In the genomic region with DNA sequence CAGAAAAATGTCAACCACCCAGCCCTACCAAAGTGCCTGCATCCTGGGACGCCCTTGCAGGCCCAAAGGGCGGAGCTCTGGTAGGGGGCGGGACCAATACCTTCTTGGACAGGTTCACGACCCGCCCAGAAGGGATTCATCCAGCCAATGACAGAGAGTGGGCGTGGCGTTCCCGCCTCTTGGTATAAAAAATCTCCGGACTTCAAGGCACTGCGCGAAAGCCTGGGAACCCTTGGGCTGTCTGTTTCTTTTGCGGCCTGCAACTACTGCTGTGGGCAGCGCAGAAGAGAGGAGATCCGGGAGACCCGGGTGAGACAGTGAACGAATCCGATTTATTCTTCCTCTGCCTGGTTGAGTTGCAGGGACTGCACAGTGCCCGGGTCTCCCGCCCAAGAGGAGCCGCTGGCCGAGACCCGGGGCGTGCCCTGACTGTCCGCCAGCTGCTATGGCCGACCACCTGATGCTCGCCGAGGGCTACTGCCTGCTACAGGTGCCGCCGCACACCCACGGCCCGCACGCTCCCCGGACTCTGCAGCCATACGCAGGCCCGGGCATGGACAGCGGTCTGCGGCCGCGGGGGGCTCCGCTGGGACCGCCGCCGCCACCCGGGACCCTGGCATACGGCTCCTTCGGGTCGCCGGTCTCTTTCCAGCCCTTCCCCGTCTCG, we compare ENCODE assay signal across 8 mouse cellular contexts. TPM values are rescaled to one million over a fixed set of nuclear protein-coding genes. Genes with fewer than 3 reads are reported as not detected.
DNase-seq lines count a peak whose midpoint lies in the region; ATAC-seq and TF ChIP-seq lines count a peak whose summit lies in the region.

Cited4 (plus strand) TSS at position 215 of the 667 bp plus-strand sequence.

- H3K36me3 ChIP-seq in embryonic facial prominence, embryonic 13.5 days, result no peaks in the 10 kb centered on the region
- H3K36me3 ChIP-seq in midbrain, embryonic 12.5 days, result no peaks in the 10 kb centered on the region
- no peaks in the 10 kb centered on the region for H3K36me3 ChIP-seq in small intestine, adult 2 months (ENCODE audit: control insufficient read depth, insufficient read depth, low read length)

- H3K4me2 ChIP-seq in embryonic facial prominence, embryonic 13.5 days, result peak within 1 kb of the TSS; percentile 100
- peak within 1 kb of the TSS; percentile 96 for H3K4me2 ChIP-seq in midbrain, embryonic 12.5 days (replicated peaks)

- ATAC-seq in embryonic facial prominence, embryonic 13.5 days (ENCODE audit: insufficient number of reproducible peaks, insufficient read depth, low FRiP score, low TSS enrichment, low read depth), result peak; percentile 84
- ATAC-seq in midbrain, embryonic 12.5 days (ENCODE audit: low FRiP score, low read depth), result peak; percentile 90

- TF ChIP-seq CTCF in small intestine, adult 2 months (IDR thresholded peaks at IDR 0.05; ENCODE audit: extremely low read depth, insufficient read length, insufficient replicate concordance, low read depth, low read length), result no peak

- H3K27me3 ChIP-seq in embryonic facial prominence, embryonic 13.5 days, result peaks cover 57% of the 10 kb centered on the region
- H3K27me3 ChIP-seq in midbrain, embryonic 12.5 days, result peaks cover 58% of the 10 kb centered on the region
- H3K27me3 ChIP-seq in small intestine, adult 2 months (ENCODE audit: control insufficient read depth, insufficient read depth, low read length), result no peaks in the 10 kb centered on the region

- no peaks in the 10 kb centered on the region for H3K9me3 ChIP-seq in embryonic facial prominence, embryonic 13.5 days
- no peaks in the 10 kb centered on the region for H3K9me3 ChIP-seq in midbrain, embryonic 12.5 days

- TF ChIP-seq POLR2A in small intestine, adult 2 months (IDR thresholded peaks at IDR 0.05; ENCODE audit: low read depth, low read length), result peak; percentile 98

- no peak within 1 kb of the TSS for H3K27ac ChIP-seq in embryonic facial prominence, embryonic 13.5 days
- no peak within 1 kb of the TSS for H3K27ac ChIP-seq in midbrain, embryonic 12.5 days (replicated peaks)
- peak within 1 kb of the TSS; percentile 10; the same call in 1 of the 2 replicates for H3K27ac ChIP-seq in small intestine, adult 2 months (ENCODE audit: insufficient read depth, low read depth, low read length)

- H3K4me3 ChIP-seq in embryonic facial prominence, embryonic 13.5 days, result peak within 1 kb of the TSS; percentile 58
- H3K4me3 ChIP-seq in midbrain, embryonic 12.5 days, result peak within 1 kb of the TSS; percentile 54
- peak within 1 kb of the TSS; percentile 78 for H3K4me3 ChIP-seq in small intestine, adult 2 months (ENCODE audit: low read depth, low read length)

- H3K9ac ChIP-seq in embryonic facial prominence, embryonic 13.5 days, result peak within 1 kb of the TSS; percentile 67
- peak within 1 kb of the TSS; percentile 54 for H3K9ac ChIP-seq in midbrain, embryonic 12.5 days (replicated peaks)

- intact Hi-C loops in left cerebral cortex, postnatal 4 days (cut with DNase I), result no loop called here

- under 1% methylated on average over 48 of the region's 50 CpGs for WGBS in embryonic facial prominence, embryonic 13.5 days
- under 1% methylated on average over 50 of the region's 50 CpGs for WGBS in midbrain, embryonic 12.5 days
- WGBS in small intestine, adult 2 months, result under 1% methylated on average over 50 of the region's 50 CpGs

- H3K4me1 ChIP-seq in embryonic facial prominence, embryonic 13.5 days, result peaks cover 15% of the 10 kb centered on the region
- H3K4me1 ChIP-seq in midbrain, embryonic 12.5 days, result peaks cover 16% of the 10 kb centered on the region
- H3K4me1 ChIP-seq in small intestine, adult 2 months (ENCODE audit: control insufficient read depth, insufficient read depth, insufficient read length, low read length), result peaks cover 2% of the 10 kb centered on the region; the same call in 1 of the 2 replicates

- peak; percentile 60 to 84 for DNase-seq in adrenal gland, postnatal 4 days (ENCODE audit: low spot score in 2 of 2)
- peak; percentile 99 for DNase-seq in heart, adult 11 months
- peak; percentile 94 for DNase-seq in kidney, adult 11 months
- peak; percentile 73 for DNase-seq in left cerebral cortex, postnatal 4 days
- DNase-seq in MN1 (ENCODE audit: low spot score), result no peak

RNA-seq across cellular contexts. Expression of gene Cited4, which starts in this region (rescaled TPM):
- total RNA-seq in adrenal gland, postnatal 4 days (2021), result 10 to 100 TPM in 1 of 2 experiments, 1 to 10 TPM in 1; 8.2 to 10.4 TPM
- polyA plus RNA-seq in embryonic facial prominence, embryonic 13.5 days (2015; fragmentation: Nextera tagmentation; extraction: Ambion mirVana), result 1.3 and 2.7 TPM in 2 replicates
- 1 to 10 TPM; 2.9 to 3.5 TPM for total RNA-seq in left cerebral cortex, postnatal 4 days (2021)
- polyA plus RNA-seq in midbrain, embryonic 12.5 days (2016; fragmentation: Nextera tagmentation; extraction: Ambion mirVana), result 5.3 and 5.4 TPM in 2 replicates
- 18.6 and 21.0 TPM in 2 replicates for polyA plus RNA-seq in small intestine, adult 2 months (2012; rRNA removed)
